Mouse (Mus musculus) intestine, embryonic 15.5 days (tissue): Measurements from ENCODE around the gene Atox1. TPM values are rescaled to one million over a fixed set of nuclear protein-coding genes. Genes with fewer than 3 reads are reported as not detected.

Experiments
- ATAC-seq: fragments of 200-750 bp; cut with Nextera tagmentation; 2 replicates; pipeline ENCODE4 v1.8.0; 2017; ENCODE audit warnings: moderate TSS enrichment, moderate library complexity
- H3K27ac ChIP-seq: fragments of 300-500 bp; sonication (generic); 2 replicates; pipeline ENCODE4 v1.5.1; 2015; ENCODE audit warnings: mild to moderate bottlenecking, inconsistent platforms
- H3K27me3 ChIP-seq: fragments of 300-500 bp; sonication (generic); replicated peaks from 2 replicates; pipeline ENCODE4 v1.6.1; 2015; ENCODE audit warnings: inconsistent platforms
- H3K36me3 ChIP-seq: fragments of 300-500 bp; sonication (generic); 2 replicates; pipeline ENCODE4 v1.6.1; 2015; ENCODE audit warnings: inconsistent platforms
- H3K4me1 ChIP-seq: fragments of 300-500 bp; sonication (generic); replicated peaks from 2 replicates; pipeline ENCODE4 v1.6.1; 2015; ENCODE audit warnings: inconsistent platforms
- H3K4me2 ChIP-seq: fragments of 300-500 bp; sonication (generic); replicated peaks from 2 replicates; pipeline ENCODE4 v1.6.1; 2015; ENCODE audit warnings: mild to moderate bottlenecking, inconsistent platforms
- H3K4me3 ChIP-seq: fragments of 300-500 bp; sonication (generic); replicated peaks from 2 replicates; pipeline ENCODE4 v1.5.1; 2015; ENCODE audit warnings: inconsistent platforms
- H3K9ac ChIP-seq: fragments of 300-500 bp; sonication (generic); 2 replicates; pipeline ENCODE4 v1.6.1; 2015; ENCODE audit warnings: inconsistent platforms
- H3K9me3 ChIP-seq: fragments of 300-500 bp; sonication (generic); 2 replicates; pipeline ENCODE4 v1.6.1; 2016; ENCODE audit warnings: inconsistent platforms
- WGBS: fragments of 180-500 bp; shearing (Covaris S2); methylation state at CpG from one replicate; pipeline ENCODE4 v1.1.7; 2015; 5-methylcytosine and 5-hydroxymethylcytosine counted together
- polyA plus RNA-seq: library from polyadenylated mRNA; unstranded; fragments of >200 nt; fragmentation: Nextera tagmentation; extraction: Ambion mirVana; gene quantifications from 2 replicates; pipeline ENCODE4 v1.2.1, GENCODE M21; 2015

The Atox1 gene
- polyA plus RNA-seq, 1 experiment from 2014 or later = 370 TPM

- Histone ChIP-seq H3K9me3 (no peaks in the 10 kb centered on the region), H3K4me1 (peaks cover 3% of the 10 kb centered on the region; the same call in 1 of the 2 replicates), H3K4me3 (peak within 1 kb of the TSS; percentile 95), H3K27ac (peak within 1 kb of the TSS; percentile 90), H3K9ac (peak within 1 kb of the TSS; percentile 94), H3K4me2 (peak within 1 kb of the TSS; percentile 73), H3K27me3 (no peaks in the 10 kb centered on the region), H3K36me3 (no peaks in the 10 kb centered on the region)
- WGBS = under 1% methylated on average over 57 of the region's 57 CpGs
- ATAC-seq = peak; percentile 96
Observed at GRCm38 (mm10) chr11:55469048-55469843, 8.2 kb upstream of the Atox1 start, which contains the start of gene G3bp1. G3bp1 (plus strand) TSS chr11:55469685.

- Histone ChIP-seq H3K4me2 (peak overlapping the region; percentile 73), H3K27ac (peak overlapping the region; percentile 90), H3K4me3 (peak overlapping the region; percentile 95), H3K9ac (peak overlapping the region; percentile 56), H3K36me3 (no peaks in the 10 kb centered on the region), H3K27me3 (no peaks in the 10 kb centered on the region), H3K9me3 (no peaks in the 10 kb centered on the region), H3K4me1 (peaks cover 3% of the 10 kb centered on the region; the same call in 1 of the 2 replicates)
- WGBS = 1% methylated on average over 17 of the region's 17 CpGs
- peak; percentile 24 for ATAC-seq
Observed at GRCm38 (mm10) chr11:55468611-55469047, 7.6 kb upstream of the Atox1 start.

- no peaks in the 10 kb centered on the region for H3K27me3 ChIP-seq
- peak overlapping the region; percentile 90 for H3K27ac ChIP-seq
- peaks cover 3% of the 10 kb centered on the region; the same call in 1 of the 2 replicates for H3K4me1 ChIP-seq
- H3K4me2 ChIP-seq = peak overlapping the region; percentile 73
- WGBS = 63% methylated on average over 10 of the region's 10 CpGs
- H3K4me3 ChIP-seq = no peak overlapping the region
- no peaks in the 10 kb centered on the region for H3K9me3 ChIP-seq
- ATAC-seq = no peak
- H3K9ac ChIP-seq = no peak overlapping the region
- no peaks in the 10 kb centered on the region for H3K36me3 ChIP-seq
Observed at GRCm38 (mm10) chr11:55468012-55468411, 7.0 kb upstream of the Atox1 start.

- Histone ChIP-seq H3K9ac (no peak overlapping the region), H3K36me3 (no peaks in the 10 kb centered on the region), H3K9me3 (no peaks in the 10 kb centered on the region), H3K27ac (peak overlapping the region; percentile 59), H3K4me2 (peak overlapping the region; percentile 17; the same call in 1 of the 2 replicates), H3K4me3 (no peak overlapping the region), H3K4me1 (peaks cover 8% of the 10 kb centered on the region), H3K27me3 (no peaks in the 10 kb centered on the region)
- WGBS = 52% methylated on average over 3 of the region's 3 CpGs
- ATAC-seq = no peak
Observed at GRCm38 (mm10) chr11:55465177-55465576, 4.1 kb upstream of the Atox1 start.

- peaks cover 13% of the 10 kb centered on the region for H3K4me1 ChIP-seq
- 78% methylated on average over 10 of the region's 10 CpGs for WGBS
- no peaks in the 10 kb centered on the region for H3K36me3 ChIP-seq
- ATAC-seq = no peak
- H3K4me3 ChIP-seq = no peak overlapping the region
- no peak overlapping the region for H3K9ac ChIP-seq
- peak overlapping the region; percentile 59 for H3K27ac ChIP-seq
- no peaks in the 10 kb centered on the region for H3K27me3 ChIP-seq
- H3K9me3 ChIP-seq = no peaks in the 10 kb centered on the region
- 0 out of 2 replicates have a peak overlapping the region, but pooled peaks have one; percentile 1 for H3K4me2 ChIP-seq
Observed at GRCm38 (mm10) chr11:55464707-55465106, 3.7 kb upstream of the Atox1 start.

- no peak for ATAC-seq
- Histone ChIP-seq H3K27ac (no peak overlapping the region), H3K4me2 (no peak overlapping the region), H3K9ac (no peak overlapping the region), H3K36me3 (no peaks in the 10 kb centered on the region), H3K4me1 (peaks cover 17% of the 10 kb centered on the region), H3K27me3 (no peaks in the 10 kb centered on the region), H3K9me3 (no peaks in the 10 kb centered on the region), H3K4me3 (no peak overlapping the region)
- WGBS = 92% methylated on average over 9 of the region's 9 CpGs
Observed at GRCm38 (mm10) chr11:55462149-55462548, 1.1 kb upstream of the Atox1 start.

GRCm38 (mm10) chr11:55460559-55461018 is 450 bp downstream of the Atox1 start:
- Histone ChIP-seq H3K9ac (peak overlapping the region; percentile 70), H3K36me3 (no peaks in the 10 kb centered on the region), H3K4me3 (peak overlapping the region; percentile 82), H3K9me3 (no peaks in the 10 kb centered on the region), H3K27me3 (no peaks in the 10 kb centered on the region), H3K27ac (peak overlapping the region; percentile 66), H3K4me1 (peaks cover 17% of the 10 kb centered on the region), H3K4me2 (peak overlapping the region; percentile 85)
- under 1% methylated on average over 17 of the region's 17 CpGs for WGBS
- ATAC-seq = peak; percentile 52

- peak overlapping the region; percentile 66 for H3K27ac ChIP-seq
Observed at GRCm38 (mm10) chr11:55459850-55460558, 1.0 kb downstream of the Atox1 start.

GRCm38 (mm10) chr11:55458501-55458900 is 2.5 kb downstream of the Atox1 start:
- no peak overlapping the region for H3K4me2 ChIP-seq
- no peak overlapping the region for H3K27ac ChIP-seq
- H3K4me1 ChIP-seq = peaks cover 17% of the 10 kb centered on the region
- 53% methylated on average over 4 of the region's 4 CpGs for WGBS
- H3K9me3 ChIP-seq = no peaks in the 10 kb centered on the region
- H3K9ac ChIP-seq = no peak overlapping the region
- no peaks in the 10 kb centered on the region for H3K27me3 ChIP-seq
- no peak for ATAC-seq
- no peak overlapping the region for H3K4me3 ChIP-seq
- H3K36me3 ChIP-seq = no peaks in the 10 kb centered on the region

More at GRCm38 (mm10) chr11:55459850-55460558, 1.0 kb downstream of the Atox1 start:
- 15% methylated on average over 3 of the region's 3 CpGs for WGBS
- Histone ChIP-seq H3K27me3 (no peaks in the 10 kb centered on the region), H3K4me2 (peak overlapping the region; percentile 85), H3K9ac (peak overlapping the region; percentile 70), H3K4me1 (peaks cover 17% of the 10 kb centered on the region), H3K4me3 (peak overlapping the region; percentile 82), H3K9me3 (no peaks in the 10 kb centered on the region), H3K36me3 (no peaks in the 10 kb centered on the region)
- ATAC-seq = no peak

GRCm38 (mm10) chr11:55455166-55455565 is 5.9 kb downstream of the Atox1 start:
- H3K9ac ChIP-seq = no peak overlapping the region
- no peak overlapping the region for H3K4me2 ChIP-seq
- H3K9me3 ChIP-seq = no peaks in the 10 kb centered on the region
- H3K4me3 ChIP-seq = no peak overlapping the region
- peak; percentile 82 for ATAC-seq
- no peaks in the 10 kb centered on the region for H3K36me3 ChIP-seq
- H3K27me3 ChIP-seq = no peaks in the 10 kb centered on the region
- no peak overlapping the region for H3K27ac ChIP-seq
- peaks cover 9% of the 10 kb centered on the region for H3K4me1 ChIP-seq
- 47% methylated on average over 2 of the region's 2 CpGs for WGBS

GRCm38 (mm10) chr11:55453640-55454039 is 7.4 kb downstream of the Atox1 start:
- no peak for ATAC-seq
- 89% methylated on average over 4 of the region's 4 CpGs for WGBS
- Histone ChIP-seq H3K36me3 (no peaks in the 10 kb centered on the region), H3K27me3 (no peaks in the 10 kb centered on the region), H3K9me3 (no peaks in the 10 kb centered on the region), H3K4me3 (no peak overlapping the region), H3K4me2 (no peak overlapping the region), H3K4me1 (no peaks in the 10 kb centered on the region), H3K27ac (no peak overlapping the region), H3K9ac (no peak overlapping the region)

- no peak for ATAC-seq
- no peaks in the 10 kb centered on the region for H3K27me3 ChIP-seq
- H3K27ac ChIP-seq = no peak overlapping the region
- no peaks in the 10 kb centered on the region for H3K36me3 ChIP-seq
- H3K4me3 ChIP-seq = no peak overlapping the region
- no peak overlapping the region for H3K4me2 ChIP-seq
- no peak overlapping the region for H3K9ac ChIP-seq
- 77% methylated on average over 4 of the region's 4 CpGs for WGBS
- no peaks in the 10 kb centered on the region for H3K9me3 ChIP-seq
- 0 out of 2 replicates have a peak, but pooled peaks cover 3% of the 10 kb centered on the region for H3K4me1 ChIP-seq
Observed at GRCm38 (mm10) chr11:55450311-55450710, 10.7 kb downstream of the Atox1 start.
